Mouse (Mus musculus): ENCODE data around the gene R3hcc1l. TPM values are rescaled to one million over a fixed set of nuclear protein-coding genes. Genes with fewer than 3 reads are reported as not detected.

The R3hcc1l gene
- total RNA-seq (2022), result 10 to 100 TPM; 24.4 to 27.7 (median 27.2) TPM

GRCm38 (mm10) chr19:42518620-42519310, at the start of gene R3hcc1l:
R3hcc1l (plus strand) TSS chr19:42518759.
- DNase-seq (ENCODE audit: low spot score in 2 of 2), result peak; percentile 89 to 96

GRCm38 (mm10) chr19:42471571-42471970, 47.0 kb upstream of the R3hcc1l start:
- DNase-seq (ENCODE audit: low spot score in 2 of 2), result no peak

DNA sequence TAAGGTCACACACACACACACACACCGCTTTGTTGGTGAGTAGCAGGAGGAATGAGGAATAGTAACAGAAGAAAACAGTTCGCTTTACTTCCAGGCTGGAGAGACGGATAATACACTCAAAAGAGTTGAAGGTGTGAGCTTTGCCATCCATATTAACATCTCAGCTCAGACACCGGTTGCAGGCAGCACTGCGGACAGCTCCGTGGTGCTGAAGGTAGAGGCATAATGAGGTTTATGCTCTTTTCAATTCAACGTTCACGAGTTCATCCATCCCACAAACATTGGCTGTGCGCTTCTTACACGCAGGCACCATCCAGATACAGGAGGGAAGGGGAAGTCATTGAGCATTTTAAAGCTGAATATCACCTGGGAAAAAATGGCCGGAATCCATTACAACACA, 45.7 kb upstream of the R3hcc1l start:
- DNase-seq (ENCODE audit: low spot score in 2 of 2), result no peak

DNA sequence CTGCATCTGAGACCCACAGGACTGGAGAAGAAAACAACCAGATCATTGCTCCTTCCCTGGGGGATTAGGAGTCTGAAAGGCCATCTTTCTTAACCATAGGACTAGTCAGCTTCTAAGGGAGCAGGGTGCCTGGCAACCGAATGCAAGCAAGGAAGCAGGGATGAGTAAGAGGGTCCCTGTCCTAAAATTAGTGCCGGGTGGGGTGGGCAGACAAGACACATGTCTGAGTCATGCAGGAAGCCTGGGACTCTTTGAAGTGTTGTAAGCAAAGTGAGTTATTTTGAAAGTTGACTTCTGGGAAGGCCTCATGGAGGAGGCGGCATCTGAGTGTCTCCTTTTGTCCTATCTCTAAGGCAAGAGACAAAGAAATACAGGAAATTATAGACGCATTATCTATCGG, 40.8 kb upstream of the R3hcc1l start:
- DNase-seq (ENCODE audit: low spot score in 2 of 2), result no peak

DNA sequence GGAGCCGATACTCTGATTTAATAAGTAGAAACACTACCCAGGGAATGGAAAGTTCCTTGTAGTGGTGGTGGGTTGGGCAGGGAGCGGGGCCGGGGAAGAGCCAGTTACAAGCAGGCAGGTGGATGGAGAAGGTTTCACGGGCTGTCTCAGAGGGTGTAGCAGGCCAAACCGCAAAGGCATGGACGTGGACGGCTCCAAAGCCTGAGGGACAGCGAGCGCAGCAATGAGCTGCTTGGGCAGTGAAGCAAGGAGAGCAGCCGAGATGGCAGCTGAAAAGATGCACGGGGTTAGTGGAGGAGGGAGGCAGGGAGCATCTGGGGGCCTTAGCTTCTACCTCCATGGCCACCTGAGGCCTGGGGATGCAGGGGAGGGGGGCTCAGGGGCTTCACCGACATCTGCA, 40.3 kb upstream of the R3hcc1l start:
- DNase-seq (ENCODE audit: low spot score in 2 of 2), result no peak

DNA sequence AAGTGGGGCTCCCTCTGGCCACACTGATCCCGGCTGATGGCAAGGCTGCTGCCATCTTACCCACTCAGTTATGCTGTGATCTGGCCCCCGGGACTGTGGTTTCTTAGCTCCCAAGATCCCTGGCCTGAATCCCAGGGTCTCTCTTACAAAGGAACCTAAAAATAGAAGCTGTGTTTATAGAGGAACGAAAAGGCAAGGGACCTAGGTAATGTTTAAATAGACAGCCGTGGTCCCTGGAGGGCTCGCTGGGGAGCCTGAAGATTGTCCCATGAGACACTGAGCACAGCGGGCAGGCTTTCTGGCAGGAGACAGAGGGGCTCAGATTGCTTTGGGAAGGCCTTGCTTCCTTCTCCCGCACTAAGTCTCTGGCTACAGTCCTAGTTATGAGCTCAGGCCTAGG, 33.1 kb upstream of the R3hcc1l start:
- DNase-seq (ENCODE audit: low spot score in 2 of 2), result no peak

DNA sequence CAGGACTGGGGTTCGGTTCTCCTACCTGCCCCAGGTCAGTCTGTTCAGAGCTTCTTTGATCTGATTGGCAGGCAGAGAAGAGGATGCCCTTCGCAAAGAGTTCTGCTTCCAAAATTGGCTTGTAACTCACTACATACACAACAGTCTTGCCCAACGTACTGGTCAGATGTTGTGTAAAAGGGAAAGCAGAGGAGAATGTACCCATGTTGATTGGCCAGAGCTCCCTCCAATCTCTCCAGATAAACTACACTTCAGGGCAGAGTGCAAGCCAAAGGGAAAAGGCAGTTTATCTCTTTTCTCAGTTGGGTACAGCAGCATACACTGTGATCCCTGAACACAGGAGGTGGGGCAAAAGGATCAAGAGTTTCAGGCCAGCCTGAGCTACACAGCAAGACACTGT, 31.3 kb upstream of the R3hcc1l start:
- DNase-seq (ENCODE audit: low spot score in 2 of 2), result no peak

DNA sequence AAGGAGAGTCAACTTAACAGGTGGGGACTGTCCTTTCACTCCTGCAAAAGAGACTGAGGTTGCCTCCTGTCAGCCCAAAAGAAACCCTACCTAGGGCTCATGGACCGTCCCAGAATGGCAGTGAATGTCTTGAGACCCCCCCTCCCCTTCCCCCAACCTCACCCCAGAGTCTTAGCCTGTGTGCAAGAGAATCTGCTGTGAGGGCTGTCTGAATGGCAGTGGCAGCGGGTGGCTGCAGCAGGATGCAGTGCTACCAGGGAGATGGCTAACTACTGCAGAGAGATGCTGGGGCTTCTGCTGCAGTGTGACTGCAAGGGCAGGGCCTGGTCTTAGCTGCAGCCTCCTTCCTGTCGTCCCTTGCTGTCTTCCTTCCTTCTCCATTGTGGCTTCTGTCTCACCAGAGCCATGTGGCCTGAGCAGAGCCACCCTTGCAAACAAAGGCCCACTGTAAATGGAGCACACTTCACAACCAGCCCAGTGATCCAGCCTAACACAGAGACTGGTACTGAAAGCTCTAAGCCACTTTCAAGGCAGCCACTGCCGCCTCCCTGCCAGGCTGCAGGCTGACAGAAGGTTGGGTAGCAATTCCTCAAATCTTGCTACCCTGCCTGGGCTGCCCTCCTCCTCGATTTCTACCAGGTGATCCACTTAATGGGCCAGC, 25.2 kb upstream of the R3hcc1l start:
- DNase-seq (ENCODE audit: low spot score in 2 of 2), result peak; percentile 43

DNA sequence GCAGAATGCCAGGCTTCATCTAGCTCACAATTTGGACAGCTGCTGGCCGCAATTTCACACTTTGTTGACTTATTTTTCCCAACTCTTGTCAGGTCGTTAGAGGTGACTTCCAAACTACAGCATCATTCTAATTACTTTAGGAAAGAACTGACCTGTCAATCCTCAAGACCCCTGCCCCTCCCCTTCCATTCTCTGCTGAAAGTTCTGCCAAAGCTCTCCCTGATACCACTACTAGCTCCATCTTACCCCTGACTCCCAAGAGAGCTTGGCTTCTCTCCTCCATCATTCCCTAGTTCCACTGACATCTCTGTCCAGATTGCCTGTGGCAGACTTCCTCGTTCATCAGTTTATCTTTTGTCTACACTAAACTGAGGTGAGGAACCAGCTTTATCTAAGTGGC, 14.4 kb upstream of the R3hcc1l start:
- no peak for DNase-seq (ENCODE audit: low spot score in 2 of 2)

DNA sequence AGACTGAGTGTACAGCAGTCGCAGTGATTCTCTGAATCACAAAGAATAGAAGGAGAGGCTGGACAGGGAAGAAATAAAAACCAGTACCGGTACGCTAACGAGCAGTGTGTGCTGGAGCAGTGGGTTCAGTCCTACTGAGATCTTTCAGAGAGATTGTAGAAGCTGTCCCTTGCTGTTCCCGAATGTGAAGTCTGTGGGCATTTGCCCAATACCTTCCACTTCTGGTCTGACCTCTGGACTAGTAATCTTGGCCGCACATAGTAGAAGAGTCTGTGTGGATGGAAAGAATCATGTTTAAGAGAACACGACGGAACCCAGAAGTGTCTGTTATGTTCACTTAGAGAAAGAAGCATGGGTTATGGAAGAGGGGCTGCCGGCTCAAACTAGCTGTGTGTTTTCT, 8.9 kb upstream of the R3hcc1l start:
- no peak for DNase-seq (ENCODE audit: low spot score in 2 of 2)

GRCm38 (mm10) chr19:42510276-42511171, 8.0 kb upstream of the R3hcc1l start:
- DNase-seq (ENCODE audit: low spot score in 2 of 2), result no peak

GRCm38 (mm10) chr19:42515656-42516055, 2.9 kb upstream of the R3hcc1l start:
- no peak for DNase-seq (ENCODE audit: low spot score in 2 of 2)

DNA sequence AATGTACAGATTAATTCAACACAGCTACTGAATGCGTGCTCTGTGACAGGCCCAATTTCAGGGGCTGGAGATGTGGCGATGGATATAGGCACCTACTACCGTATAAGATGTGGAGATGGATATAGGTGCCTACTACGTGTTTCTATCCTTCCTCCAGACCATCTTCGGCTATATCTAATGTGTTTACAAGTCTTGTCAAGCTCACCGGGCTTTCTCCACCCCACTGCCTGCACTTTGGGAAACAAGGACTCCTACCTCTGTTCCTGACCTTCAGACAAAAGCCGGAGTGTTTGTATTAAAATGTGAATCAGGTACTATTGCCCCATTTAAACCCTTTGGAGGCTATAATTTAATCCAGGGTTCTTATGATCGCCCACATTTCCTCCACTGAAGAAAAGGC, 2.4 kb upstream of the R3hcc1l start:
- DNase-seq (ENCODE audit: low spot score in 2 of 2), result no peak

DNA sequence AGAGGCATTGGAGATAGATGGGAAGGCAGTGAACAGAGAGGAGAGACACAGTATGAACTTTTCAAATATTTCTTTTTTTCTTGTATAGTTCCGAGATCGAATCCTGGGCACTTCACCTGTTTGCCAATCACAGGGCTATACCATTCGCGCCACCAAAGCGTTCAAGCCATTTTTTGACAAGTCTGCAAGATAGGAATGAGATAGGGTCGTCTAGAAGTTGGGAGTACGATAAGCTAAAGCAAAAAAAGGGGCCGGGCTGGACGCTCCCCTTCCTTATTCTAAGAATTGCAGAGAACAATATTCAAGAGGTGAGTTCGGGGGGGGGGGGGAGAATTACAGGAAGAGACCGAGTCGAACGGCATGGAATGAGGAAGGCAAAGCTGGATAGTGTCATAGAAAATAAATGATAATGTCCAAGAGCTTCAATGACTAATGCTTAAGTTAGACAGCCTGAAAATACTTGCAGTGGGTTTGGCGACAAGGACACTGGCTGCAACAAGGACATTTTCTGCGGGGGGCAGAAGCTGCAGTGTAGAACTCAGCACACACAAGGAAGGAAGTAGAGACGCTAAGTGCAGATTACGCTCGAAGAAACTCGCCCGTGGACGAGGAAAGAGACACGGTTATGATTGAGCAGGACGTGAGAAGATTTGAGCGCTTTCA, 471 bp upstream of the R3hcc1l start:
- DNase-seq (ENCODE audit: low spot score in 2 of 2), result no peak

GRCm38 (mm10) chr19:42519760-42520159, 1.2 kb downstream of the R3hcc1l start:
- DNase-seq (ENCODE audit: low spot score in 2 of 2), result no peak

DNA sequence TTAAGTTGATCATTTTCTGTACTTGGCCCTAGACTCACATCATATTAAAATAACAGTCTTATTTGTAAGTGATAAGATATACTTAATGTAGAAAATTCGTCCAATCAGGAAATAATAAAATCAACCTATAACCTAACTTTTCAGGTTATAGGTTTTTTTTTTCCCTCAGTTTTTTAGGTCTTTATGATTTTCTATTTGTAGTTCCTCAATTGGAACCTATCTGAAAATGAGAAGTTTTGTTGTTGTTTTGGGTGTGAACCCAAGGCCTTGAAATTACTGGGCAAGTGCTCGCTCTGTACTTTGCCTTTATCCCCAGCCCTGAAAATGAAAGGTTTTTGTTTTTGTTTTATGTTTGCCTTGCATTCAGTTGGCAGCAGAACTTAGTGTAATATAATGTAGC, 6.1 kb downstream of the R3hcc1l start:
- no peak for DNase-seq (ENCODE audit: low spot score in 2 of 2)

- DNase-seq (ENCODE audit: low spot score in 2 of 2), result no peak
These were observed 11.5 kb downstream of the R3hcc1l start for GRCm38 (mm10) chr19:42529992-42530437.

GRCm38 (mm10) chr19:42534427-42534826, 15.9 kb downstream of the R3hcc1l start:
- no peak for DNase-seq (ENCODE audit: low spot score in 2 of 2)

GRCm38 (mm10) chr19:42537600-42537999, 19.0 kb downstream of the R3hcc1l start:
- DNase-seq (ENCODE audit: low spot score in 2 of 2), result no peak

DNA sequence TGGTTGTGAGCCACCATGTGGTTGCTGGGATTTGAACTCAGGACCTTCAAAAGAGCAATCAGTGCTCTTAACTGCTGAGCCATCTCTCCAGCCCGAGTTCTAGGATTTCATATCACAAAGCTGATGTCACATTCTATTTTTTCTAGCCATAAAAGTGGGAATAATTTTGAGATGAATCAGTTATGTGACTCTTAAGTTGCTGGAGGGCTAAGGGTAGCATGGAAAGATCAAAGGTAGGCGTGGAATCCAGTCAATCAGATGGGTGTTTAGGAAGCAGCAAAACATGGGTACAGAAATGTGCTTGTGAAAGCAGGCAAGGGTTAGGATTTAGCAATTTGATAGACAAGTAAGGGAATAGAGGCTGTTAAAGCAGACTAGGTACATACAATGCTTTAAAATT, 20.4 kb downstream of the R3hcc1l start:
- no peak for DNase-seq (ENCODE audit: low spot score in 2 of 2)

DNA sequence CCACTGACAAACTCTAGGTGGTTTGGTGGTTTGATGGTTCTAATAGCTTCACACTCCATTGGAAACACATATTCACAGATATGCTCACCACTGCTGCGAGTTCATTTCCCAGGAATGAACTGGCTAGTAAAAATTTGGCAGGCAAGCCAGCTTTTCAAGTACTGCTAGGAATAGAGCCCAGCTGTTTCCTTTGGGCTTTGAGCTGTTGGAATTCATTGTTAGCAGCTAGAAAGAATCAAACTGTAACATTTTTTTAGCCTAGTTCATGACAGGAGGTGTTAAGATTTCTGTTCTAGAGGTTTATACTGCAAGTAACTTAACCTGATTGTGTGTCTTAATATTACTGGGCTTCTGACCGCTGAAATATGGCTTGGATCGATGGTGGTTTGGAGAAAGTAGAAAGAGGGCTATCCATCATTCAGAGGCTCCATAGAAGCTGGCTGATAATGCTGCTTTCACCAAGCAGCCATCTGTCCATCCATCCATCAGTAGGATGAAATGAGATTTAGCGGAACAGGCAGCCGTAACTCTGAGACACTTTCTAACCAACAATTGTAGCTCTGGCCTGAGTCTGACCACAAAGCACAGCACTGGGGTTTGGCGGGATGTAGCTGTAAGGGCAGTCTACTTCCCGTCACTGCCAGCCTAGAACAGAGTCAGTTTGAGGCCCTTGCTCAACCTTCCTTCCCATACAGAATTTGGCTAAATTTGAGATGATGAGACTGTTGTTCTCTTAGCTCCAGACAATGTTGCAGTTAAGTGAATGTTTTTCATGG, 21.0 kb downstream of the R3hcc1l start:
- DNase-seq (ENCODE audit: low spot score in 2 of 2), result no peak

Data from layer of hippocampus, adult 8-10 months (tissue).